Mouse (Mus musculus) liver, postnatal 0 days (tissue): ENCODE data around the gene Arhgef2.
"Not testable (repeated sequence)": the region's sequence is repeated elsewhere in the genome, so short reads cannot be mapped to it uniquely, and the experiment has no call there.

Experiments
- CTCF ChIP-seq: sonication (generic); IDR thresholded peaks from 2 replicates; pipeline ENCODE4 v1.5.1; 2016; ENCODE audit warnings: antibody characterized with exemption, low read depth
- EP300 ChIP-seq: IDR thresholded peaks from 2 replicates; pipeline ENCODE4 v1.6.1; 2016; ENCODE audit warnings: antibody characterized with exemption, low read depth, mild to moderate bottlenecking

DNA sequence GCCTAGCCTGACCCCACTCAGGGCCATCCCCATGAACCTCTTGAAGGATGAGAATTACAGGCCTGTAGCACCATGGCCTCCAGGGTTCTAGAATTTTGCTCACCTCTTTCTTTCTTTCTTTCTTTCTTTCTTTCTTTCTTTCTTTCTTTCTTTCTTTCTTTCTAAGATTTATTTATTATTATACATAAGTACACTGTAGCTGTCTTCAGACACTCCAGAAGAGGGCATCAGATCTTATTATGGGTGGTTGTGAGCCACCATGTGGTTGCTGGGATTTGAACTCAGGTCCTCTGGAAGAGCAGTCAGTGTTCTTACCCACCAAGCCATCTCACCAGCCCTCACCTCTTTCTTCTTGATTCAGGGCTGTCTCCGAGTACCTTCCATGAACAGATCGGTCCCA, at the start of gene Arhgef2:
- not testable (repeated sequence) for TF ChIP-seq CTCF, EP300
